Mouse (Mus musculus) olfactory bulb, adult 2 months (tissue): ENCODE data around the gene Gpr108. TPM values are rescaled to one million over a fixed set of nuclear protein-coding genes. Genes with fewer than 3 reads are reported as not detected.

Source experiments
- H3K27ac ChIP-seq: fragments of 200-500 bp; 2 replicates; pipeline ENCODE4 v1.5.1; 2012; ENCODE audit warnings: low read depth, low read length; ENCODE audit not compliant: insufficient read depth
- H3K4me1 ChIP-seq: fragments of 200-500 bp; 2 replicates; pipeline ENCODE4 v1.6.1; 2012; ENCODE audit warnings: low read length; ENCODE audit not compliant: control insufficient read depth, insufficient read depth
- H3K4me3 ChIP-seq: fragments of 200-500 bp; 2 replicates; pipeline ENCODE4 v1.5.1; 2012; ENCODE audit warnings: mild to moderate bottlenecking, low read depth, low read length, moderate library complexity; ENCODE audit not compliant: insufficient read depth
- CTCF ChIP-seq: fragments of 200-500 bp; IDR thresholded peaks from 2 replicates; pipeline ENCODE4 v1.5.1; 2012; ENCODE audit warnings: low read depth, mild to moderate bottlenecking, low read length, moderate library complexity; ENCODE audit not compliant: insufficient read depth
- POLR2A ChIP-seq: fragments of 200-500 bp; IDR thresholded peaks from 2 replicates; pipeline ENCODE4 v1.6.1; 2012; ENCODE audit warnings: mild to moderate bottlenecking, low read depth, low read length, moderate library complexity; ENCODE audit not compliant: insufficient read depth
- WGBS: fragments of 180-500 bp; shearing (Covaris S2); methylation state at CpG from one replicate; pipeline ENCODE4 v1.1.7; 2018; 5-methylcytosine and 5-hydroxymethylcytosine counted together
- polyA plus RNA-seq: library from polyadenylated mRNA; stranded (reverse); fragments of >200 nt; gene quantifications from 2 replicates; pipeline ENCODE4 v1.2.4, GENCODE M21; 2012; ENCODE audit warnings: low replicate concordance; ENCODE audit not compliant: missing spikeins, insufficient read depth, insufficient read length

Gene Gpr108
- polyA plus RNA-seq, 1 experiment, result not detected

DNA sequence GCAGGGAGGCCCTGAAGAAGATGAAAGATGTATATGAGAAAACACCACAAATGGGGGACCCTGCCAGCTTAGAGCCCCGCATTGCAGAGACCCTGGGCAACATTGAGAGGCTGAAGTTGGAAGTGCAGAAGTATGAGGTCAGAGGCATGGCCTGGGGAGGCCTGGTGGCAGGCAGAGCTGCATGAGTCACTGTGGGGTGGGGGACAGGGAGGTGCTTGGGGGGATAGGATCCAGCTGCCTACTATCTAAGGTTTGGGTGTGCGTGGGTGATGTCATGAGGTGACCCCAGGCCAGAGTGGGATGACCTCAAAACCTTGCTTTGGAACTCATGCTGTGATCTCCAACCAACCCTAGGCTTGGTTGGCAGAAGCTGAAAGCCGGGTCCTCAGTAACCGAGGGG, 13.0 kb upstream of the Gpr108 start:
- Histone ChIP-seq H3K27ac (no peak overlapping the region), H3K4me1 (0 out of 2 replicates have a peak, but pooled peaks cover 2% of the 10 kb centered on the region), H3K4me3 (no peak overlapping the region)
- WGBS, result 96% methylated on average over 4 of the region's 4 CpGs
- TF ChIP-seq CTCF (no peak), POLR2A (no peak)

DNA sequence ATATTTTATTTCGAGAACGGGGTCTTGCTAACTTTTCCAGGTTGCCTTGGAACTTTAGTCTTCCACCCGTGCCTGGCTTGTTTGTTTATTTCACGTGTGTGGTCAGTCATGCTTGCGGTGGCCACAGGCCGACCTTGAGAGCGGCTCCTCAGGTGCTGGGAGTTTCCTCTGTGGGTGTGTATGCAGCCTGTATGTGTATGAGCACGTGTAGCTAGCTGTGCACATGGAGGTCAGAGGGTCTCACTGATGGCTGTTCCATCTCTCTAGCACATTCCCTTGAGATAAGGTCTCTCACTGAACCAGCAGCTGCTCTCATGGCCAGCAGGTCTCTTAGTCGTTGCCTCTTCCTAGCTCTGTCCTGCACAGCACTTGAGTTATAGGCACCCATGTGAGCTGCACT, 12.1 kb upstream of the Gpr108 start:
- Histone ChIP-seq H3K27ac (no peak overlapping the region), H3K4me1 (no peaks in the 10 kb centered on the region), H3K4me3 (no peak overlapping the region)
- TF ChIP-seq CTCF, result no peak
- TF ChIP-seq POLR2A, result no peak
- WGBS, result 96% methylated on average over 9 of the region's 9 CpGs

DNA sequence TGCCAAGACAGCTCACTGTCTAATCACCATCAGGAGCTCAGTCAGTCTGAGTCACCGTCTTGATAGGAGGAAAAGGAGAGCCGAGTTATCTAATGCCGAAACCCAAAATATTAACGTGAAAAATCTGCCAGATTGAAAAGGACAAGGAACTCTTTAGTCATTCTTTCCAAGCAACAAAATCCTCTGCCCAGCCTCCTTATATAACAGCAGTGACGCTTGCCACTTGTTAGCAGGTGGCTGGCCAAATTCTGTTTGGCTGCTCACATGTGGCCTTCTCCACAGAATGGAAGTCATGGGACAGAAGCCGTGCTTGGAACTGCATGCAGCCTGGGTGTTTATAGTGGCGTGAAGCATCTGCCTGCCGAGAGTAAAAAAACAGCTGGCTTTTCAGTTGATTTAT, 11.5 kb upstream of the Gpr108 start:
- WGBS, result 82% methylated on average over 8 of the region's 8 CpGs
- no peak for TF ChIP-seq CTCF
- no peak for TF ChIP-seq POLR2A

DNA sequence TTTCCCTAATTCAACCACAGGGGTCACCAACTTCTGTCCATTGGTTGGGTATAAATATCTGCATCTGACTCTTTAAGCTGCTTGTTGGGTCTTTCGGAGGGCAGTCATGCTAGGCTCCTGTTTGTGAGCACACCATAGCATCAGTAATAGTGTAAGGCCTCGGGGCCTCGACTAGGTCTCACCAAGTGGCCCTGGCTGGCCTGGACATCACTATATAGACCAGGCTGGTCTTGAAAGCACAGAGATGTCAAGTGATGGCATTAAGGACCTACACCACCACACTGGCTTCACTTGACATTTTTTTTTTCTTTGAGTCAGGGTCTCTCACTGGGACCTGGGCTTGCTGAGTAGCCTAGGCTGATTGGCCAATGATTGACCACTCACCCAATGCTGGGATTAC, 9.9 kb upstream of the Gpr108 start:
- 94% methylated on average over 3 of the region's 3 CpGs for WGBS
- H3K27ac ChIP-seq, result no peak overlapping the region
- TF ChIP-seq CTCF (no peak), POLR2A (no peak)
- H3K4me1 ChIP-seq, result no peaks in the 10 kb centered on the region
- H3K4me3 ChIP-seq, result no peak overlapping the region

More for the DNA sequence above, 11.5 kb upstream of the Gpr108 start:
- Histone ChIP-seq H3K4me1 (no peaks in the 10 kb centered on the region), H3K4me3 (no peak overlapping the region), H3K27ac (no peak overlapping the region)

DNA sequence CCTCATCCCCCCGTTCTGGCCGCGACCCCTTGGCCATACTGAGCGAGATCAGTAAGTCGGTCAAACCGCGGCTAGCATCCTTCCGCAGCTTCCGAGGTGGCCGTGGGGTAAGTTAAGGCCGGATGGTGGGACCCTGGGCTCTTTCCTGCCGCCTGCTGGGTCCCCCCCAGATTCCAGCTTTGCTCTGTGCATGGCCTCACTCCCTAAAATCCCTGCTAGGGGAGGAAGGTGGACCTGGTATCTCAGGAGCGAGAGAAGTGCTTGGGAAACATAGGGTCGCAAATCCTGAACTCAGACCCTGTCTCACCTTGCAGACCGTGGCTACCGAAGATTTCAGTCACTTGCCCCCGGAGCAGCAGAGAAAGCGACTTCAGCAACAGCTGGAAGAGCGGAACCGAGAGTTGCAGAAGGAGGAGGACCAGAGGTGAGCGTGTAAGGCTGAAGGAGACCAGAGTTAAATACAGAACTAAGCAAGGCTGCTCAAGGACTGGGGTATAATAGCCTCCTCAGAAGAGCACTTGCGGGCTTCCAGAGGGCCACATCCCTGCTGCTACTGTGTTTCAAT, 8.8 kb upstream of the Gpr108 start:
- Histone ChIP-seq H3K4me3 (no peak overlapping the region), H3K27ac (no peak overlapping the region), H3K4me1 (no peaks in the 10 kb centered on the region)
- TF ChIP-seq POLR2A (no peak), CTCF (no peak)
- WGBS, result 97% methylated on average over 22 of the region's 22 CpGs

DNA sequence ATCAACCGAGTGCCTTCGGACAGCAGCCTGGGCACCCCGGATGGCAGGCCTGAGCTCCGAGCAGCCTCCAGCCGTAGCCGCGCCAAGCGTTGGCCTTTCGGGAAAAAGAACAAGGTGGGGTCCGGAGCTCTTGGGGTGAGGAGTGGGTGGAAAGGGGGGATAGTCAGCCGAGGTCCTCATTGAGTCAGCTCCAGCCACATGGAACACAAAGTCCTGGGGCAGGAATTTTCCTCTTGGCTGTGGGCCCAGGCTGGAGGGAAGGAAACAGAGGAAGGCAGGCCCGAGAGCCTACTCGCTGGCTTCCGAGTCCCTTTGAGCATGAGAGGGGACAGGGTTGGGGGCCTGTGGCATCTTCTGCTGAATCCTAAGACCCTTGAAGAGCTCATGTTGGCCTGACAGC, 7.1 kb upstream of the Gpr108 start:
- no peak for TF ChIP-seq CTCF
- no peak for TF ChIP-seq POLR2A
- no peak overlapping the region for H3K27ac ChIP-seq
- WGBS, result 82% methylated on average over 14 of the region's 14 CpGs
- H3K4me3 ChIP-seq, result no peak overlapping the region
- H3K4me1 ChIP-seq, result peaks cover 5% of the 10 kb centered on the region

DNA sequence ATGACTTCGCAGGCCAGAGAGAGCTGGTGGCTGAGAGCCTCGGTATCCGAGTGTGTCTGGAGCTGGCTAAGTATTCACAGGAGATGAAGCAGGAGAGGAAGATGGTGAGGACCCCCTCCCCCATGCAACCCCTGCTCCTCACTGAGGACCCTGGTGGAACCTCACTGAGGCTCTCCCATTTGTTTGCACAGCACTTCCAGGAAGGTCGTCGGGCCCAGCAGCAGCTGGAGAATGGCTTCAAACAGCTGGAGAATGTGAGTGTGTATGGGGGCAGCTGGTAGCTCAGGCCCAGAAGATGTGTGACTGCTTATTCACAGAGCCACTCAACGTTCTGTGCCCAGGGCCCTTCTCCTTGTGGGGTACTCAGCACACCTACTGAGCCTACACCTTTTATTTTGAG, 5.1 kb upstream of the Gpr108 start:
- H3K4me1 ChIP-seq, result peaks cover 24% of the 10 kb centered on the region
- WGBS, result 85% methylated on average over 6 of the region's 6 CpGs
- TF ChIP-seq CTCF, result no peak
- no peak overlapping the region for H3K4me3 ChIP-seq
- H3K27ac ChIP-seq, result no peak overlapping the region

DNA sequence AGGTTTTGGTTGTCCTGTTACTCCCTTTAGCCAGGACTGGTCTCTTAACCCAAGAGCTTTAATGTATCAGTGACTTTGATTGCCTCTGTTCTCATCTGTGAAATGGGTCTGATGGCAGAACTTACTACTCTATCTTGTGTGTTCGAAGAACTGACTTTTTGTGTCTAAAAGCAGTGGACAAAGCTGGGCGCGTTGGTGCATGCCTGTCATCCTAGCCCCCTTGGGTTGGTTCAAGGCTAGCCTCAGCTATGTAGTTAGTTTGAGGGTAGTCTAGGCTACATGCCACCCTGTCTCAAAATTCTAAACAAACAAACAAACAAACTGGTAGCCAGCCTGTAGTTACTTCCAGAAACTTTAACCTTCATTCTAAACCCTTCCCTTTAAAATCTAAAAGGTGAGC, 3.2 kb upstream of the Gpr108 start:
- Histone ChIP-seq H3K4me3 (no peak overlapping the region), H3K27ac (no peak overlapping the region), H3K4me1 (peaks cover 27% of the 10 kb centered on the region)
- WGBS, result 96% methylated on average over 3 of the region's 3 CpGs
- no peak for TF ChIP-seq POLR2A
- no peak for TF ChIP-seq CTCF

DNA sequence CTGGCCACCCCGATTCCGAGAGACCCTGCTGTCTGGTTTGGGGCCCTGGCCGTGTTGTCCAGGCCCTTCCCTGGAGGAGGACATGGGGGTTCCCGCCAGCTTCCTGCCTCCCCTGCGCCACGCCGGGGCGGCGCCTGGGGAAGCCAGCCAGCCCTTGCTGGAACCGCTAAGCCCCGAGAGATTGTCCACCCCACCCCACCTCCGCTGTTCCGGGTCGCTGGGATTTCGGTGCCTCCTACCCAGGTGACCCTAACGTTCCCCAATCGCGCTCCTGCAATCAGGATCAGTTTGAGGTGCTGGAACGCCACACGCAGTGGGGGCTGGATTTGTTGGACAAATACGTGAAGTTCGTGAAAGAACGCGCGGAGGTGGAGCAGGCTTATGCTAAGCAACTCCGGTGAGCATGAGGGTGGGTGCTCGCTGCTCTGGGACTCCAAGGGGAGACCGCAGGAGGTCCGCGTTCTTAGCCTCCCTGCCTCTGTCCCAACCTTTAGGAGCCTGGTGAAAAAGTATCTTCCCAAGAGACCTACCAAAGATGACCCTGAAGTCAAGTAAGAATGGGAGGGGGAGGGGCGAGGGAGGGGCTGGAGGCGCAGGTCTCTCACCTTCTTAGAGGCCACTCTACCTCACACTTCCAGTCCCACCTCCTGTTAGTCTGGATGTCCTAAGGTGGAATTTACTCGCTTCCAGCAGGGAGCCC, 2.4 kb upstream of the Gpr108 start:
- Histone ChIP-seq H3K4me1 (peaks cover 31% of the 10 kb centered on the region), H3K4me3 (peak overlapping the region; percentile 60), H3K27ac (no peak overlapping the region)
- TF ChIP-seq POLR2A, result no peak
- no peak for TF ChIP-seq CTCF
- WGBS, result 5% methylated on average over 33 of the region's 33 CpGs
